Mouse (Mus musculus) embryonic facial prominence, embryonic 15.5 days (tissue): ENCODE data around the gene Creb3. TPM values are rescaled to one million over a fixed set of nuclear protein-coding genes. Genes with fewer than 3 reads are reported as not detected.

Experiments
- ATAC-seq: fragments of 200-750 bp; cut with Nextera tagmentation; 2 replicates; pipeline ENCODE4 v1.8.0; 2017; ENCODE audit warnings: low read depth, moderate TSS enrichment; ENCODE audit not compliant: insufficient number of reproducible peaks, low FRiP score, low TSS enrichment
- H3K27ac ChIP-seq: fragments of 300-500 bp; sonication (generic); replicated peaks from 2 replicates; pipeline ENCODE4 v1.5.1; 2015; ENCODE audit warnings: mild to moderate bottlenecking, inconsistent platforms
- H3K27me3 ChIP-seq: fragments of 300-500 bp; sonication (generic); 2 replicates; pipeline ENCODE4 v1.6.1; 2015; ENCODE audit warnings: inconsistent platforms
- H3K36me3 ChIP-seq: fragments of 300-500 bp; sonication (generic); 2 replicates; pipeline ENCODE4 v1.6.1; 2015; ENCODE audit warnings: mild to moderate bottlenecking, inconsistent platforms
- H3K4me1 ChIP-seq: fragments of 300-500 bp; sonication (generic); 2 replicates; pipeline ENCODE4 v1.6.1; 2015; ENCODE audit warnings: inconsistent platforms
- H3K4me2 ChIP-seq: fragments of 300-500 bp; sonication (generic); replicated peaks from 2 replicates; pipeline ENCODE4 v1.6.1; 2015; ENCODE audit warnings: mild to moderate bottlenecking, inconsistent platforms
- H3K4me3 ChIP-seq: fragments of 300-500 bp; sonication (generic); replicated peaks from 2 replicates; pipeline ENCODE4 v1.5.1; 2015; ENCODE audit warnings: mild to moderate bottlenecking, inconsistent platforms
- H3K9ac ChIP-seq: fragments of 300-500 bp; sonication (generic); 2 replicates; pipeline ENCODE4 v1.6.1; 2015; ENCODE audit warnings: inconsistent platforms
- H3K9me3 ChIP-seq: fragments of 300-500 bp; sonication (generic); replicated peaks from 2 replicates; pipeline ENCODE4 v1.6.1; 2016; ENCODE audit warnings: inconsistent platforms
- WGBS: fragments of 180-500 bp; shearing (Covaris S2); methylation state at CpG from one replicate; pipeline ENCODE4 v1.1.7; 2015; 5-methylcytosine and 5-hydroxymethylcytosine counted together
- polyA plus RNA-seq: library from polyadenylated mRNA; unstranded; fragments of >200 nt; fragmentation: Nextera tagmentation; extraction: Ambion mirVana; gene quantifications from 2 replicates; pipeline ENCODE4 v1.2.1, GENCODE M21; 2015

Creb3 gene
- polyA plus RNA-seq, 1 experiment from 2014 or later = 77.5 TPM

DNA sequence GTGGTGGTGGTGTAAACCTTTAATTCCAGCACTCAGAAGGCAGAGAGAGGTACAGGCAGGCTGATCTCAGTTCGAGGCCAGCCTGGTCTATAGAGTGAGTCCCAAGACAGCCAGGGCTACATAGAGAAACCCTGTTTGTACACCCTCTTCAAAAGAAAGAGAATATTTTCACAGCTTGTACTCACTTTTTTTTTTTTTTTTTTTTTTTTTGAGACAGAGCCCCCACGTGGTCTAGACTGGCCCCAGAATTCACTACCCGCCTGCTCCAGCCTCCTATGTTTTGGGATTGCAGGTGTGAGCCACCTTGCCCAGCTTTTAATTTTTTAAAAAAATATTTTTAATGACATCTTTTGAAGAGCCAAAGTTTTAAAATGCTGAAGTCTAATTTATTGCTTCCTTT lies 42.0 kb downstream of the Creb3 start:
- no peak for ATAC-seq
- Histone ChIP-seq H3K4me2 (no peak overlapping the region), H3K36me3 (no peaks in the 10 kb centered on the region), H3K27ac (no peak overlapping the region), H3K4me3 (no peak overlapping the region), H3K27me3 (no peaks in the 10 kb centered on the region), H3K9me3 (no peaks in the 10 kb centered on the region), H3K9ac (no peak overlapping the region), H3K4me1 (no peaks in the 10 kb centered on the region)
- WGBS = 64% methylated on average over 3 of the region's 3 CpGs

GRCm38 (mm10) chr4:43604751-43605685 lies 42.9 kb downstream of the Creb3 start:
- WGBS = 72% methylated on average over 9 of the region's 9 CpGs
- Histone ChIP-seq H3K27ac (no peak overlapping the region), H3K4me2 (no peak overlapping the region), H3K36me3 (no peaks in the 10 kb centered on the region), H3K27me3 (no peaks in the 10 kb centered on the region), H3K4me3 (no peak overlapping the region), H3K9me3 (no peaks in the 10 kb centered on the region), H3K4me1 (no peaks in the 10 kb centered on the region), H3K9ac (no peak overlapping the region)
- ATAC-seq = no peak

- no peaks in the 10 kb centered on the region for H3K27me3 ChIP-seq
- H3K27ac ChIP-seq = no peak overlapping the region
- no peaks in the 10 kb centered on the region for H3K4me1 ChIP-seq
- H3K9me3 ChIP-seq = no peaks in the 10 kb centered on the region
- WGBS = 68% methylated on average over 10 of the region's 10 CpGs
- no peaks in the 10 kb centered on the region for H3K36me3 ChIP-seq
- H3K4me2 ChIP-seq = no peak overlapping the region
- no peak overlapping the region for H3K4me3 ChIP-seq
- no peak for ATAC-seq
- H3K9ac ChIP-seq = no peak overlapping the region
These were observed 50.4 kb downstream of the Creb3 start for GRCm38 (mm10) chr4:43612534-43612933.

- no peak for ATAC-seq
- 40% methylated on average over 3 of the region's 3 CpGs for WGBS
These were observed 51.1 kb downstream of the Creb3 start for GRCm38 (mm10) chr4:43613060-43613730.

More at GRCm38 (mm10) chr4:43613060-43613730, 51.1 kb downstream of the Creb3 start:
- no peak overlapping the region for H3K9ac ChIP-seq
- no peaks in the 10 kb centered on the region for H3K36me3 ChIP-seq
- H3K27me3 ChIP-seq = no peaks in the 10 kb centered on the region
- no peak overlapping the region for H3K4me3 ChIP-seq
- no peak overlapping the region for H3K4me2 ChIP-seq
- no peaks in the 10 kb centered on the region for H3K9me3 ChIP-seq
- no peaks in the 10 kb centered on the region for H3K4me1 ChIP-seq
- H3K27ac ChIP-seq = no peak overlapping the region

Other genes with a start within 250 kb of the Creb3 start
- 18.2 TPM in 2 replicates for gene Rusc2, start 180.4 kb upstream of the Creb3 start, polyA plus RNA-seq
- 0.41 and 0.44 TPM in 2 replicates for gene Fam166b, start 133.2 kb upstream of the Creb3 start, polyA plus RNA-seq
- 9.2 and 9.3 TPM in 2 replicates for gene Tesk1, start 120.4 kb upstream of the Creb3 start, polyA plus RNA-seq
- 3.1 and 3.8 TPM in 2 replicates for gene Cd72, start 107.7 kb upstream of the Creb3 start, polyA plus RNA-seq
- not detected in 2 replicates for gene Sit1, start 78.6 kb upstream of the Creb3 start, polyA plus RNA-seq
- gene Ccdc107, start 69.4 kb upstream of the Creb3 start, polyA plus RNA-seq = 71.7 and 81.0 TPM in 2 replicates
- gene Arhgef39, start 62.6 kb upstream of the Creb3 start, polyA plus RNA-seq = 36.8 and 39.8 TPM in 2 replicates
- gene Car9, start 55.4 kb upstream of the Creb3 start, polyA plus RNA-seq = 2.5 and 4.8 TPM in 2 replicates
- gene Tpm2, start 38.6 kb upstream of the Creb3 start, polyA plus RNA-seq = 456 and 604 TPM in 2 replicates
- 55.8 and 60.9 TPM in 2 replicates for gene Tln1, start 359 bp downstream of the Creb3 start, polyA plus RNA-seq
- 28.6 and 32.5 TPM in 2 replicates for gene Rgp1, start 16.4 kb downstream of the Creb3 start, polyA plus RNA-seq
- 21.3 and 22.3 TPM in 2 replicates for gene Gba2, start 16.5 kb downstream of the Creb3 start, polyA plus RNA-seq
- gene Msmp, start 22.2 kb downstream of the Creb3 start, polyA plus RNA-seq = 1.5 and 1.6 TPM in 2 replicates
- gene Npr2, start 69.6 kb downstream of the Creb3 start, polyA plus RNA-seq = 19.7 and 20.9 TPM in 2 replicates
- gene Spag8, start 91.3 kb downstream of the Creb3 start, polyA plus RNA-seq = 7.5 and 10.6 TPM in 2 replicates
- 88.1 and 91.2 TPM in 2 replicates for gene Hint2, start 94.1 kb downstream of the Creb3 start, polyA plus RNA-seq
- gene Tmem8b, start 106.6 kb downstream of the Creb3 start, polyA plus RNA-seq = 5.3 and 6.1 TPM in 2 replicates
- 2.9 and 4.3 TPM in 2 replicates for gene Fam221b, start 106.8 kb downstream of the Creb3 start, polyA plus RNA-seq
- not detected in 2 replicates for gene Olfr70, start 138.5 kb downstream of the Creb3 start, polyA plus RNA-seq
- gene Olfr71, start 147.9 kb downstream of the Creb3 start, polyA plus RNA-seq = not detected in 2 replicates
- gene Hrct1, start 164.9 kb downstream of the Creb3 start, polyA plus RNA-seq = 0.99 and 1.2 TPM in 2 replicates
- 0.09 and 0.31 TPM in 2 replicates for gene Spaar, start 167.7 kb downstream of the Creb3 start, polyA plus RNA-seq
- gene Olfr159, start 208.7 kb downstream of the Creb3 start, polyA plus RNA-seq = not detected in 2 replicates